Mouse (Mus musculus) brain, embryonic 14.5 days (tissue): ENCODE measurements at regions not wholly inside any gene's neighbourhood (a gene's known extent, or its start where the extent isn't known, plus 50 kb on each side); places are given as distances from the start of the nearest gene placed in this dataset.

ENCODE experiments used
- DNase-seq: peaks from one replicate; pipeline ENCODE4 v3.0.0-alpha.2; 2011; ENCODE audit warnings: low read depth
- CTCF ChIP-seq: fragments of 200-500 bp; IDR thresholded peaks from 2 replicates; pipeline ENCODE4 v1.5.1; 2012; ENCODE audit warnings: inconsistent platforms, mild to moderate bottlenecking, moderate library complexity, borderline replicate concordance; ENCODE audit not compliant: insufficient read depth, insufficient read length; ENCODE audit errors: extremely low read depth
- POLR2A ChIP-seq: fragments of 200-500 bp; IDR thresholded peaks from 2 replicates; pipeline ENCODE4 v1.6.1; 2012; ENCODE audit warnings: mild to moderate bottlenecking, inconsistent platforms, borderline replicate concordance; ENCODE audit not compliant: poor library complexity, insufficient read depth, insufficient read length, severe bottlenecking; ENCODE audit errors: extremely low read depth

DNA sequence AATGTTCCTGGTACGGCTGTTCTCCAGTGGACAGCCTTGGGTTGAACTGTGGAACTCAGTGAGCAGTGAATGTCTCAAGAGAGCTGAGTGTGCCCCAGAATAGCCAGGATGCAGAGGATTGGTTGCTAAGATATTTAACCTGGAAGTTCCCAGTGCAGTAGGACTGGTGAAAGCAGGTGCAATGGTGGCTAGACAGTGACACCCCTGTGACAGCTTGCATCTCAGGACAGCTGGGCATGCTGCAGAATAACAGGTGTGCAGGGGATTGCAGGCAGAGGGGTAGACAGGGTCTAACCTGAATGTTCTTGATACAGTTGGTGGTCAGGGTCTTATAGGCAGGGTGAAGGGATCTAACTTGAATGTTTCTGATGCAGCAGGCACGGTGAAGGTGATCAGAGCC is 223.0 kb downstream of the Pabpc4l start:
- DNase-seq = no peak
- TF ChIP-seq CTCF (no peak), POLR2A (no peak)

DNA sequence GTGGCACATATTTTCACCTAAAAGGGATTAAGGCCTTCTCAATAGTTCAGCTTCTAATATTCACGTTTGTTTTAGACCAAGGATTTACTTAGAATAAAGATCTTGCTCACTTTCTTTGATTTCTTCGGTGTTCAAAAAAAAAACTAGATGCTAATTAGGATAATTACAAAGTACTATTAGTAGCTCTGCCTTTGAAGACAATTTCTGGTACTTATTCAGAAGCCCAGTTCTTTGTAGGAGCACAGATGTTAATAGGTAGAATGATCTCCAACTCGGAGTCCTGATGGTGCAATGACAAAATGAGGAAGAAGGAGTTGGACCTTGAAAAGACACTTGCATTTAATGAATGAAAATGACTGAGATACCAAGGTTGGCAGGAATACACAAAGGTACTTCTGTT is 242.3 kb downstream of the Pabpc4l start:
- DNase-seq = peak; percentile 52
- TF ChIP-seq CTCF (no peak), POLR2A (no peak)

DNA sequence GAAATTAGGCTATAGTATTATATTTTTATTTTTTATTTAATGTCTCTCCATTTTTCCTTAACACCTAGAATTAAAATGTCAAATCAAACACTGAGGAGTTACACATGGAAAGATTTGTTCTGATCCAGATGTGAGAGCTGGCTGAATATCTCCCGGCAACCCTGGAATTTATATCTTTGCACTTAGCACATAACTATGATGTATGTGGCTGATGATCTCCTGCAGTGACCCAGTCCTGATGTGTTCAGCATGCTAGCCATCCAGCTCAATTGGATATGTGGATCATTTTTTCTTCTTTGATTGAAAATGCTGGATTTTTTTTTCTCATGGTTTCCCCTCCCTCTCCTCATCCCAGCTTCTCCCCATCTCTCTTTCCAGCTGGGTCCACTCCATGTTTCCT is 252.8 kb downstream of the Pabpc4l start:
- TF ChIP-seq POLR2A (no peak), CTCF (no peak)
- no peak for DNase-seq

DNA sequence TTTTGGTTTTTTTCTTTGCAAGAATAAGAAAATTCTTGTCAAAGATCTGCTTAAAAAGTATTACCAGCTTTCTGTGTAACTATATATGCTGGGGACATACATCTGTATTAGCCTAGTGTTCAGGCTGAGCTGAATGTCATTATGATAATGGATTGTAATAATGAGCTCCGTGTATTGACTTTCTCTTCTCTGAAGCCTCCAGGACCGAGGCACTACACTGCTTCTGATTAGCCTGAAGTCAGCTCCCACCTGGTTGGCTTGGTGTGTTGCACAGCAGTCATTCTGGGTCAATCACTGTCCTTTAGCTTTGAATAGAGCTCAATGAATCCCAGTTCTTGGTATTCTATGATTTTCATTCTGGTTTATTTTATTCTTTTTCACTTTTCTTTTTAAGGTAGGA is 253.3 kb downstream of the Pabpc4l start:
- peak; percentile 31 for DNase-seq
- TF ChIP-seq CTCF (no peak), POLR2A (no peak)

DNA sequence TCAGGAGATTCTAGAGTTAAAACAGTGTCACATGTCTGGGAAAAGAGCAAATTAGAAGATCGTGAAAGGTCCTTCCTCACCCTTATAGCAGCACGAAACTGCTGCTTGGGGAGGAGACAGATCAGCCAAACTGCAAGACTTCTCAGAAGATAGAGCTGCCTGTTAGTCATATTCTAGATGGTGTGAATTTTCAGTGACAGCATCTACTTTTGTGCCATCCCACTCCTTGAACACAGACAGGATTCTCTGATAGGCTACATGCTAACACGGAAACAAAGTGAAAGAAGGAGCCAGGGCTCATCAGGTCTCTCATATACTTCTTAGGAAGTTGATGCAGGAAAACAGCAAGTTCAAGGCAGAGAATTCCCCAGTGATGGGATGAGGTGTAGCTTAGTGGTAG is 273.5 kb downstream of the Pabpc4l start:
- TF ChIP-seq CTCF (no peak), POLR2A (no peak)
- no peak for DNase-seq

DNA sequence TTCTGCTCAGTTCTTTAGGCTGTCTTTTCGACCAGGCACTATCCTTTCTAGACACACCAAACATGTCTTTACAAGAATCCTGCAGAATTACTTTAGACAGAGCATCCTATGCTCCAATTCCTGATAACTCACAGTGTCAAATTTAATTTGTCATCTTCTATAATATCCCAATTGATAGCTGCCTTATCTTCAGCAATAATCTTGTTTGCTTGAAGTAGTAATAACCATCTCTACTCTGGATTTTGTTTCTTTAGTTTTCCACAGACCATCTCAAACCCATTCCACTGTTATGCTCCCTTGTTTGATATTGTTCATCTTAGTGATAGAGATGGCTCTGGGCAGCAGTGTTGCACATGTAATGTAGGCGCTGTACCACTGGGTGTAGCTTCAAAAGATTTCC is 297.6 kb downstream of the Pabpc4l start:
- no peak for TF ChIP-seq POLR2A
- no peak for TF ChIP-seq CTCF
- DNase-seq = no peak
